Mouse (Mus musculus) spleen, adult 2 months (tissue): ENCODE data around the gene Selenop.

Experiments
- CTCF ChIP-seq: fragments of 200-500 bp; IDR thresholded peaks from 2 replicates; pipeline ENCODE4 v1.5.1; 2011; ENCODE audit warnings: mild to moderate bottlenecking, inconsistent platforms; ENCODE audit not compliant: insufficient read depth, insufficient read length, insufficient replicate concordance; ENCODE audit errors: extremely low read depth
- POLR2A ChIP-seq: fragments of 200-500 bp; IDR thresholded peaks from 2 replicates; pipeline ENCODE4 v1.6.1; 2011; ENCODE audit warnings: low read depth, low read length, inconsistent platforms

GRCm38 (mm10) chr15:3290435-3290834, 22.1 kb downstream of the Selenop start:
- TF ChIP-seq CTCF, result no peak
- no peak for TF ChIP-seq POLR2A
